Mouse (Mus musculus): Measurements from ENCODE around the gene Pde1b. TPM values are rescaled to one million over a fixed set of nuclear protein-coding genes. Genes with fewer than 3 reads are reported as not detected.

The Pde1b gene
- total RNA-seq, 2 experiments from 2014 or later = 1.8 to 2.2 TPM

- DNase-seq = no peak
Observed at GRCm38 (mm10) chr15:103551053-103551452, 48.2 kb downstream of the Pde1b start.

- peak; percentile 66 for DNase-seq
Observed at GRCm38 (mm10) chr15:103552096-103552690, 49.4 kb downstream of the Pde1b start.

GRCm38 (mm10) chr15:103564981-103565380, 62.1 kb downstream of the Pde1b start, which contains the start of gene Glycam1:
Gene Glycam1, minus strand, starts transcription at chr15:103565081.
- no peak for DNase-seq

Other genes starting within 250 kb of the Pde1b start
- gene Nfe2, start 244.6 kb upstream of the Pde1b start, total RNA-seq (2021) = 1 to 10 TPM; 1.0 to 1.1 TPM
- 10 to 100 TPM; 88.7 to 91.2 TPM for gene Copz1, start 230.3 kb upstream of the Pde1b start, total RNA-seq (2021)
- gene Gpr84, start 192.4 kb upstream of the Pde1b start, total RNA-seq (2021) = not detected
- gene Zfp385a, start 162.9 kb upstream of the Pde1b start, total RNA-seq (2021) = 10 to 100 TPM; 21.9 to 22.0 TPM
- 100 to 1,000 TPM; 120 to 121 TPM for gene Itga5, start 136.3 kb upstream of the Pde1b start, total RNA-seq (2021)
- 1 to 10 TPM; 1.3 to 1.8 TPM for gene Gtsf1, start 72.6 kb upstream of the Pde1b start, total RNA-seq (2021)
- not detected for gene Gtsf2, start 54.6 kb upstream of the Pde1b start, total RNA-seq (2021)
- 1 to 10 TPM; 2.7 to 3.4 TPM for gene Nckap1l, start 49.2 kb upstream of the Pde1b start, total RNA-seq (2021)
- gene Ppp1r1a, start 35.0 kb downstream of the Pde1b start, total RNA-seq (2021) = 10 to 100 TPM; 26.9 to 31.4 TPM
- gene Glycam1, start 62.0 kb downstream of the Pde1b start, total RNA-seq (2021) = not detected